Mouse (Mus musculus) gastrocnemius, postnatal 10 days (tissue): ENCODE measurements around the gene Csf2. TPM values are rescaled to one million over a fixed set of nuclear protein-coding genes. Genes with fewer than 3 reads are reported as not detected.

Experiments
- total RNA-seq, 2 experiments: library from RNA; stranded (reverse); gene quantifications; 2 replicates each; pipeline ENCODE4 v1.2.3; 2021

The Csf2 gene
- total RNA-seq, 2 experiments from 2014 or later = not detected

Other genes with a start within 250 kb of the Csf2 start
- gene Slc22a4, start 221.6 kb downstream of the Csf2 start, total RNA-seq = 1 to 10 TPM; 1.4 to 2.8 TPM
- 10 to 100 TPM; 26.0 to 37.9 TPM for gene Pdlim4, start 180.7 kb downstream of the Csf2 start, total RNA-seq
- 10 to 100 TPM; 21.1 to 27.7 TPM for gene P4ha2, start 149.6 kb downstream of the Csf2 start, total RNA-seq
- gene Il3, start 17.6 kb upstream of the Csf2 start, total RNA-seq = not detected
- gene Acsl6, start 54.1 kb upstream of the Csf2 start, total RNA-seq = 10 to 100 TPM; 21.3 to 21.6 TPM
- not detected for gene Meikin, start 121.0 kb upstream of the Csf2 start, total RNA-seq
- 10 to 100 TPM; 18.2 to 19.0 TPM for gene Fnip1, start 188.5 kb upstream of the Csf2 start, total RNA-seq